Mouse (Mus musculus): ENCODE results near the gene Paqr9.

The Paqr9 gene

DNA sequence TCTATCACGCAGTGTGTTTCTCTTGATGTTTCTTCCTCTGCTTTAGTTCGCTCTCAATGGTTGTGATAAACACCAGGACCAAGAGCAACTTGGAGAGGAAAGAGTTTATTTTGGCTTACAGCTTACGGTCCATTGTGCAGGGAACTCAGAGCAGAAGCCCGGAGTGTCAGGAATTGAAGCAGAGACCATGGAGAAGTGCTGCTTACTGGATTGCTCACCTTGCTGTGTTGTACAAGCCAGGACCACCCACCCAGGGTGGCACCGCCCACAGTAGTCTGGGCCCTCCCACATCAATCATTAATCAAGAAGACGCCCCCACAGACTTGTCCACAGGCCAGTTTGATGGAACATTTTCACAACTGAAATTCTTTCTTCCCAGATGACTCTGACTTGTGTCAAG lies 18.0 kb downstream of the Paqr9 start:
- DNase-seq (ENCODE audit: low read depth, low spot score), result no peak

- DNase-seq (ENCODE audit: low read depth, low spot score), result no peak
Observed at GRCm38 (mm10) chr9:95578366-95578895, 19.0 kb downstream of the Paqr9 start.

DNA sequence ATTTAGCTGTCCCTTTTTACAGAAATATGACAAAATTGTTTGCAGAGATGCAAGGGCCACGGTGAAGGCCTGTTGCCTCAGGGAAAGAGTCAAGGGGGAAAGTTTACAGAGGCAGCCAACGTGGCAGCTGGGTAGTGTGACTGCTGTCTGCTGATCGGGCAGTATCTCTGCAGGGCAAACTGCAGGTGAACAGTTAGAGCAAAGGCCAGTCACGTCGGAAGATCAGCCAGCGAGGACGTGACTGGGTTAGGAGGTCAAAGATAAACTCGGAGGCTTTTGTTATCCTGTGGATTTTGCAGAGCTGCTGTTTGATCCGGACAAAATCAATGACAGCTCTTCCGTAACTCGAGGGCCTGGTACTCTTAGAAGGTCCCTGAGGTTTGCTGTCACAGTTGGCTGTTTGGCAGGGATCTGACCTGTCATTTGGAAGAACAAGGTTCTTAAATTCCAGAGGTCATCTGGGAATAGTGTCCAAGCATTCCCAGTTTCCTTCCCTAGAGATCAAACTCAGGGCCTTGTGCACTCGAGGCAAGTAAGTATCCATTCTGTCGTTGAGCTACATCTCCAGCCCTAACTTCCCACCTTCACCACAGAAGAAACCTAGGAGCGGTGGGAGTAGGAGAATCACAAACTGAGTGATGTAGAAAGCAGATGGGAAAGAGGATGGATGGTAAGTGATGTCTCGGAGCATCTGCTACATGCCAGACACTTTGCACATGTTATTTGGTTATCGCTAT lies 21.7 kb downstream of the Paqr9 start:
- no peak for DNase-seq (ENCODE audit: low read depth, low spot score)

- no peak for DNase-seq (ENCODE audit: low read depth, low spot score)
Observed at GRCm38 (mm10) chr9:95581758-95582515, 22.5 kb downstream of the Paqr9 start.

- DNase-seq (ENCODE audit: low read depth, low spot score), result no peak
Observed at GRCm38 (mm10) chr9:95582555-95582954, 23.1 kb downstream of the Paqr9 start.

DNA sequence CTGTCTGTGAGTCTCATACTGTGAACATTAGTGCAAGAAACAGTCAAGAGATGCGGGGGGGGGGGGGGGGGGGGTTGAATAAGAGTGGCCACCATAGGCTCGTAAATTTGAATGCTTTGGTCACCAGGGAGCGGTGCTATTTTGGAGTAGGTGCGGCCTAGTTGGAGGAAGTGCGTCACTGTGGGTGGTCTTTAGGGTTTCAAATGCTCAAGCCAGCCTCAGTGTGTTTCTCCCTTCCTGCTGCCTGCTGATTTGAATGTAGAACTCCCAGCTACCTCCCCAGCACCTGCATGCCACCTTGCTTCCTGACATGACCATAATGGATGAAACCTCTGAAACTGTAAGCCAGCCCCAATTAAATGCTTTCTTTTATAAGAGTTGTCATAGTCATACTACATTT lies 26.6 kb downstream of the Paqr9 start:
- no peak for DNase-seq (ENCODE audit: low read depth, low spot score)

GRCm38 (mm10) chr9:95588070-95588469 lies 28.6 kb downstream of the Paqr9 start:
- no peak for DNase-seq (ENCODE audit: low read depth, low spot score)

- no peak for DNase-seq (ENCODE audit: low read depth, low spot score)
Observed at GRCm38 (mm10) chr9:95594291-95594690, 34.8 kb downstream of the Paqr9 start.

GRCm38 (mm10) chr9:95597466-95598178 lies 38.2 kb downstream of the Paqr9 start:
- DNase-seq (ENCODE audit: low read depth, low spot score), result no peak

- DNase-seq (ENCODE audit: low read depth, low spot score), result no peak
Observed at GRCm38 (mm10) chr9:95598179-95598721, 38.8 kb downstream of the Paqr9 start.

GRCm38 (mm10) chr9:95599399-95599798 lies 39.9 kb downstream of the Paqr9 start:
- no peak for DNase-seq (ENCODE audit: low read depth, low spot score)

DNA sequence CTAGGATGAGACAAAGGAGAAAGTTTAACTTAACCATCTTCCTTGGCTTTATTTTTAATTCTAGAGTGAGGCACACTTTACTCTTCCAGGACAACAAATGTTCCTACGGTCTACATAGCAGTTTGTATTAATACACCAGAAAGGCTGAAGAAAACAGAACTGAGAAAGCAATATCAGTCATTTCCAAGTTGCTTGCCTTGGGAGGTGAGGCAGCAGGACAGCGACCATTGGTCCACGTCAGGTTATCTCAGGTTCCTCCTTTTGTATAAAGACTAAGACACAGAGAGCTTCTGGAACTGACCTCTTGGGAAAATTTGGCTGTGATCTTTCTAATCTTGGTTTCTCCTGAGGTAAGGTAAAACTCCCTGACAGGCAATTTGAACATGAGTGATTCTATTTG lies 43.4 kb downstream of the Paqr9 start:
- no peak for DNase-seq (ENCODE audit: low read depth, low spot score)

- DNase-seq (ENCODE audit: low read depth, low spot score), result no peak
Observed at GRCm38 (mm10) chr9:95603316-95603715, 43.9 kb downstream of the Paqr9 start.

GRCm38 (mm10) chr9:95607196-95607595 lies 47.7 kb downstream of the Paqr9 start:
- DNase-seq (ENCODE audit: low read depth, low spot score), result no peak

- DNase-seq (ENCODE audit: low read depth, low spot score), result no peak
Observed at GRCm38 (mm10) chr9:95612246-95612768, 52.9 kb downstream of the Paqr9 start.

DNA sequence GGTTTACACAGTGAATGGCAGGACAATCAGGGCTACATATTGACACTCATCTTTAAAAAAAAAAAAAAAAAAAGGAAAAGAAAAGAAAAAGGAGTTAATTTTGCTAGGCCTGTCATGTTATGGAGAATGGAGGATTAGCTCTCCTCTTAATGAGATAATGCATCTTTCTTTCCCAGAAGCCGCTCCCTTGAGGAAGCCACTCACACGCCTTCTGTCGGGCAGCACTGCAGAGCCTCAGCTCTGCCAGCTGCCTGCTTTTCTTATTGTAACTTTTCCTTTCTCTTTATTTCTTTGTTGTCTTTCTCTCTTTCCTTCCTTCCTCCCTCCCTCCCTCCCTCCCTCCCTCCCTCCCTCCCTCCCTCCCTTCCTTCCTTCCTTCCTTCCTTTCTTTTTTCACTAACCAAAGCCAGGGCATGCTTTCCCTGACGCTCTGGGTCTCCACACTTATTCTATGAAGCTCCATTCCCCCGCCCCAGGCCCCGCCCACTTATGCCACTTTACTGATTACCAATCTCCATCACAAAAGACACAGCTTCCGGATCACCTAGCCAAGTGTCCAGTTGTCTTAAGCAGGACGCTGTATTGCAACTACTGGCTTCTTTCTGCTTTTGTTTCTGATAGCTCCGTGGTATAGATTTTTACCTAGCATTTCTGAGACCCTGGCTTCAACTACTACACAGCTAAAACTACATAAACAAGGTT lies 54.1 kb downstream of the Paqr9 start:
- DNase-seq (ENCODE audit: low read depth, low spot score), result no peak

GRCm38 (mm10) chr9:95614861-95615615 lies 55.6 kb downstream of the Paqr9 start:
- no peak for DNase-seq (ENCODE audit: low read depth, low spot score)

GRCm38 (mm10) chr9:95615961-95616360 lies 56.5 kb downstream of the Paqr9 start:
- DNase-seq (ENCODE audit: low read depth, low spot score), result no peak

All from c-Kit-negative CD71-positive TER-119-positive erythroid progenitor cells, embryonic 14.5 days (primary cell).